Comparison of ENCODE assay signal across 1 mouse cellular context in the genomic region with DNA sequence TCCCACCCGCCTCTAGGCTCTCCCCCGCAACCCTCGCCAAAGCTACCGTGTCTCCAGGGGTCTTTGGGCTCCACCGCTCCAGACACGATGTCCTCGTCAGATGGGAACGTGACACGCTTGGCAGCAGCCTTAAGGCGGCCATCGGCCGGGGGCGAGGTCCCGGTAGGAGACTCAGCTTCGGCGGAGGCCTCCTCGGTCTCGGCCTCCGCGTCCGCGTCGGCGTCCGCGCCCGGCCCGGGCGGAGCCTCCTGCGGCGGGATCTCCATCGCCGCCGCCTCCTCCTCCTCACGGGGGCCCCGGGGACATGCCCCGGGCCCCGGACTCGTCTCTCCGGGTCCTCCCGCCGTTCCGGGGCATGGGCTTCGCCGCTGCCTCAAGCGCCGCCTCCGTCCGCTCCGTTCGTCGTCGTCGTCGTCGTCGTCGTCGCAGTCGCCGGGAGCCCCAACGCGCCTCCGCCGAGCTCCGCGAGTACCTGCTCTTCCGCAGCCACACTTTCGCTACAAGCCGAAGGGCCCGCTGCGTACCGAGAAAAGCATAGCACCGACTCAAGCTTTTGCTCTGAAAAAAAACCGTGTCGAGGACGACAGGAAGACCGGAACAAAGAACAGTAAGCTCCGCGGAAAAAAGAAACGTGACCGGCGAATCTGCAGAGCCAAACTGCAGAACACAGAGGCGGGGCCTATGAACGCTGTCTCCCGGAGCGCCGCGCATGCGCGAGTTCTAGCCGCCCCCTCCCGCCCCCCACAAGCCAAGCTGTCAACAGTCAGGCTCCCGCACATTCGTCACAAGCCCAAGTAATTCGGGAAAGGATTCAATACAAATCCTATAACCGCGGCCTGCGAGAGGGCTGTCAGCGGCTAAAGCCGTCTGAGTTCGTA.
A peak's percentile ranks its signal among the peaks of the same experiment; 100 is the strongest.
TF ChIP-seq lines count a peak whose summit lies in the region.

No protein-coding gene starts in this region.

TF ChIP-seq in myocyte, 11 proteins besides CTCF, POLR2A, EP300 and RAD21:
- TF ChIP-seq MYOG (IDR thresholded peaks at IDR 0.05; ENCODE audit: control insufficient read depth in 1 of 3, insufficient read depth in 1 of 3, insufficient read length in 2 of 3, low read depth in 2 of 3) (peak in 1 of 3 experiments; percentile 2), SRF (IDR thresholded peaks at IDR 0.05; ENCODE audit: control insufficient read depth, insufficient read length, low read depth) (no peak)
